Mouse (Mus musculus) granulocyte monocyte progenitor cell, adult 5-6 weeks (primary cell): Measurements from ENCODE around the gene Otc. TPM values are rescaled to one million over a fixed set of nuclear protein-coding genes. Genes with fewer than 3 reads are reported as not detected.

ENCODE experiments used
- ATAC-seq: replicated peaks from 2 replicates; pipeline ENCODE4 v1.8.0; 2016; ENCODE audit warnings: mild to moderate bottlenecking, moderate TSS enrichment, inconsistent platforms; ENCODE audit not compliant: poor library complexity, severe bottlenecking
- total RNA-seq, 2 experiments: library from RNA; stranded (forward) in 1 of 2; stranded (reverse) in 1 of 2; fragments of 200-712, 200-1000 nt in 1 of 2; fragments of >200 nt in 1 of 2; fragmentation: Nextera tagmentation in 1 of 2; gene quantifications; 2 replicates each; pipeline ENCODE4 v1.2.3; 2014 to 2017

Gene Otc
- total RNA-seq (2014; fragmentation: Nextera tagmentation) (not detected in 2 replicates), total RNA-seq (2017) (not detected in 2 replicates)

GRCm38 (mm10) chrX:10251852-10252504 is at the start of gene Otc:
TSS of gene Otc (plus strand) at chrX:10252305.
- no peak for ATAC-seq

- ATAC-seq, result no peak
Measured at GRCm38 (mm10) chrX:10205937-10206336, 46.2 kb upstream of the Otc start.

- ATAC-seq, result peak; percentile 26; the same call in 1 of the 2 replicates
Measured at GRCm38 (mm10) chrX:10215972-10216371, 36.1 kb upstream of the Otc start.

- ATAC-seq, result peak; percentile 100
Measured at GRCm38 (mm10) chrX:10216410-10216949, 35.6 kb upstream of the Otc start, which contains the start of gene Rpgr. TSS of gene Rpgr (minus strand) at chrX:10216920.

- no peak for ATAC-seq
Measured at GRCm38 (mm10) chrX:10219281-10219680, 32.8 kb upstream of the Otc start.

- ATAC-seq, result no peak
Measured at GRCm38 (mm10) chrX:10233051-10233450, 19.1 kb upstream of the Otc start.

- ATAC-seq, result no peak
Measured at GRCm38 (mm10) chrX:10234617-10235016, 17.5 kb upstream of the Otc start.

- no peak for ATAC-seq
Measured at GRCm38 (mm10) chrX:10239515-10239914, 12.6 kb upstream of the Otc start.

GRCm38 (mm10) chrX:10243916-10244315 is 8.2 kb upstream of the Otc start:
- ATAC-seq, result no peak

GRCm38 (mm10) chrX:10251357-10251756 is 748 bp upstream of the Otc start:
- ATAC-seq, result no peak

- ATAC-seq, result no peak
Measured at GRCm38 (mm10) chrX:10257774-10258173, 5.7 kb downstream of the Otc start.

- ATAC-seq, result no peak
Measured at GRCm38 (mm10) chrX:10258260-10258659, 6.2 kb downstream of the Otc start.

- ATAC-seq, result no peak
Measured at GRCm38 (mm10) chrX:10268308-10268707, 16.2 kb downstream of the Otc start.

- ATAC-seq, result no peak
Measured at GRCm38 (mm10) chrX:10268761-10269437, 16.8 kb downstream of the Otc start.

GRCm38 (mm10) chrX:10297341-10297740 is 45.2 kb downstream of the Otc start:
- no peak for ATAC-seq

GRCm38 (mm10) chrX:10318176-10318575 is 66.1 kb downstream of the Otc start:
- peak; percentile 96 for ATAC-seq

- no peak for ATAC-seq
Measured at GRCm38 (mm10) chrX:10330246-10330645, 78.1 kb downstream of the Otc start.

- peak; percentile 59 for ATAC-seq
Measured at GRCm38 (mm10) chrX:10331749-10332148, 79.6 kb downstream of the Otc start.

- no peak for ATAC-seq
Measured at GRCm38 (mm10) chrX:10336816-10337215, 84.7 kb downstream of the Otc start.

- no peak for ATAC-seq
Measured at GRCm38 (mm10) chrX:10355867-10356266, 103.8 kb downstream of the Otc start.
